Mouse (Mus musculus) hindbrain, embryonic 11.5 days (tissue): ENCODE data around the gene Znhit3. TPM values are rescaled to one million over a fixed set of nuclear protein-coding genes. Genes with fewer than 3 reads are reported as not detected.
"Not testable (repeated sequence)": the region's sequence is repeated elsewhere in the genome, so short reads cannot be mapped to it uniquely, and the experiment has no call there.

ENCODE experiments used
- ATAC-seq: fragments of 200-750 bp; cut with Nextera tagmentation; 2 replicates; pipeline ENCODE4 v1.8.0; 2017; ENCODE audit warnings: mild to moderate bottlenecking, moderate TSS enrichment, moderate library complexity; ENCODE audit not compliant: low FRiP score
- DNase-seq: peaks from one replicate; pipeline ENCODE4 v3.0.0-alpha.2; 2015; ENCODE audit warnings: low spot score
- H3K27ac ChIP-seq: fragments of 300-500 bp; sonication (generic); 2 replicates; pipeline ENCODE4 v1.5.1; 2014; ENCODE audit warnings: mild to moderate bottlenecking, low read depth, low read length
- H3K27me3 ChIP-seq: fragments of 300-500 bp; sonication (generic); 2 replicates; pipeline ENCODE4 v1.6.1; 2014; ENCODE audit warnings: mild to moderate bottlenecking, low read length, moderate library complexity, mixed read lengths; ENCODE audit not compliant: control insufficient read depth, insufficient read depth
- H3K36me3 ChIP-seq: fragments of 300-500 bp; sonication (generic); 2 replicates; pipeline ENCODE4 v1.6.1; 2014; ENCODE audit warnings: mild to moderate bottlenecking, low read length, moderate library complexity, mixed read lengths; ENCODE audit not compliant: control insufficient read depth, insufficient read depth
- H3K4me1 ChIP-seq: fragments of 300-500 bp; sonication (generic); replicated peaks from 2 replicates; pipeline ENCODE4 v1.6.1; 2014; ENCODE audit warnings: low read length, mixed read lengths; ENCODE audit not compliant: control insufficient read depth, insufficient read depth
- H3K4me2 ChIP-seq: fragments of 300-500 bp; sonication (generic); replicated peaks from 2 replicates; pipeline ENCODE4 v1.6.1; 2014; ENCODE audit warnings: mild to moderate bottlenecking, low read depth, low read length
- H3K4me3 ChIP-seq: fragments of 300-500 bp; sonication (generic); 2 replicates; pipeline ENCODE4 v1.5.1; 2014; ENCODE audit warnings: low read depth, low read length
- H3K9ac ChIP-seq: fragments of 300-500 bp; sonication (generic); 2 replicates; pipeline ENCODE4 v1.6.1; 2014; ENCODE audit warnings: low read depth, low read length
- H3K9me3 ChIP-seq: fragments of 300-500 bp; sonication (generic); 2 replicates; pipeline ENCODE4 v1.6.1; 2016; ENCODE audit warnings: low read length; ENCODE audit not compliant: control insufficient read depth
- WGBS: fragments of 180-500 bp; shearing (Covaris S2); extraction: QIAGEN DNeasy Blood & Tissue Kit; methylation state at CpG from one replicate; pipeline ENCODE4 v1.1.7; 2014; 5-methylcytosine and 5-hydroxymethylcytosine counted together
- polyA plus RNA-seq: library from polyadenylated mRNA; unstranded; fragments of >200 nt; fragmentation: Nextera tagmentation; extraction: Ambion mirVana; gene quantifications from 2 replicates; pipeline ENCODE4 v1.2.1, GENCODE M21; 2014

The Znhit3 gene
- polyA plus RNA-seq, 1 experiment from 2014 or later: 68.5 TPM

- Histone ChIP-seq H3K4me2 (peak overlapping the region; percentile 84), H3K27ac (peak overlapping the region; percentile 84; the same call in 1 of the 2 replicates), H3K9me3 (no peaks in the 10 kb centered on the region), H3K4me1 (peaks cover 3% of the 10 kb centered on the region; the same call in 1 of the 2 replicates), H3K9ac (peak overlapping the region; percentile 89), H3K4me3 (peak overlapping the region; percentile 84), H3K36me3 (no peaks in the 10 kb centered on the region), H3K27me3 (no peaks in the 10 kb centered on the region)
- ATAC-seq (no peak), DNase-seq (no peak)
- 22% methylated on average over 7 of the region's 7 CpGs for WGBS
Measured at GRCm38 (mm10) chr11:84879007-84879771, 37.0 kb downstream of the Znhit3 start.

GRCm38 (mm10) chr11:84876020-84876419 lies 40.1 kb downstream of the Znhit3 start:
- not testable (repeated sequence) for DNase-seq, H3K4me3 ChIP-seq, H3K36me3 ChIP-seq, H3K4me1 ChIP-seq, H3K9me3 ChIP-seq, H3K27ac ChIP-seq, H3K27me3 ChIP-seq, ATAC-seq, H3K4me2 ChIP-seq, H3K9ac ChIP-seq
- WGBS: no CpG with 5 or more reads among the region's 1 CpGs

- Histone ChIP-seq H3K27me3 (no peaks in the 10 kb centered on the region), H3K36me3 (no peaks in the 10 kb centered on the region), H3K27ac (no peak overlapping the region), H3K4me3 (no peak overlapping the region), H3K9me3 (no peaks in the 10 kb centered on the region), H3K9ac (no peak overlapping the region), H3K4me2 (no peak overlapping the region), H3K4me1 (no peaks in the 10 kb centered on the region; the same call in 1 of the 2 replicates)
- DNase-seq (no peak), ATAC-seq (no peak)
- 76% methylated on average over 1 of the region's 1 CpGs for WGBS
Measured at GRCm38 (mm10) chr11:84873042-84873833, 42.9 kb downstream of the Znhit3 start.

- Histone ChIP-seq H3K27me3 (no peaks in the 10 kb centered on the region), H3K36me3 (no peaks in the 10 kb centered on the region), H3K4me3 (peak overlapping the region; percentile 95), H3K9me3 (no peaks in the 10 kb centered on the region), H3K4me1 (no peaks in the 10 kb centered on the region; the same call in 1 of the 2 replicates), H3K4me2 (peak overlapping the region; percentile 70), H3K9ac (no peak overlapping the region; the same call in none of the 2 replicates), H3K27ac (peak overlapping the region; percentile 98; the same call in 1 of the 2 replicates)
- ATAC-seq (no peak), DNase-seq (no peak)
- WGBS: 86% methylated on average over 4 of the region's 4 CpGs
Measured at GRCm38 (mm10) chr11:84871548-84872069, 44.6 kb downstream of the Znhit3 start.

GRCm38 (mm10) chr11:84871046-84871445 lies 45.1 kb downstream of the Znhit3 start:
- H3K36me3 ChIP-seq: no peaks in the 10 kb centered on the region
- no peak for DNase-seq
- peak overlapping the region; percentile 93 for H3K9ac ChIP-seq
- H3K4me3 ChIP-seq: peak overlapping the region; percentile 95
- H3K27ac ChIP-seq: peak overlapping the region; percentile 98
- no peaks in the 10 kb centered on the region; the same call in 1 of the 2 replicates for H3K4me1 ChIP-seq
- WGBS: under 1% methylated on average over 10 of the region's 10 CpGs
- H3K27me3 ChIP-seq: no peaks in the 10 kb centered on the region
- H3K4me2 ChIP-seq: peak overlapping the region; percentile 70
- ATAC-seq: no peak
- H3K9me3 ChIP-seq: no peaks in the 10 kb centered on the region

GRCm38 (mm10) chr11:84870337-84871043 lies 45.7 kb downstream of the Znhit3 start, which contains the start of gene Ggnbp2:
Gene Ggnbp2 (minus strand): TSS chr11:84870817.
- peak within 1 kb of the TSS; percentile 98 for H3K27ac ChIP-seq
- no peaks in the 10 kb centered on the region; the same call in 1 of the 2 replicates for H3K4me1 ChIP-seq
- DNase-seq: peak; percentile 89
- H3K9ac ChIP-seq: peak within 1 kb of the TSS; percentile 93
- no peaks in the 10 kb centered on the region for H3K27me3 ChIP-seq
- peak within 1 kb of the TSS; percentile 95 for H3K4me3 ChIP-seq
- H3K9me3 ChIP-seq: no peaks in the 10 kb centered on the region
- under 1% methylated on average over 44 of the region's 62 CpGs for WGBS
- H3K4me2 ChIP-seq: peak within 1 kb of the TSS; percentile 89
- H3K36me3 ChIP-seq: no peaks in the 10 kb centered on the region
- peak; percentile 88 for ATAC-seq

GRCm38 (mm10) chr11:84869537-84870232 lies 46.5 kb downstream of the Znhit3 start:
- Histone ChIP-seq H3K27ac (peak overlapping the region; percentile 94), H3K27me3 (no peaks in the 10 kb centered on the region), H3K36me3 (no peaks in the 10 kb centered on the region), H3K9me3 (no peaks in the 10 kb centered on the region), H3K4me1 (no peaks in the 10 kb centered on the region; the same call in 1 of the 2 replicates), H3K9ac (peak overlapping the region; percentile 91), H3K4me3 (peak overlapping the region; percentile 95), H3K4me2 (peak overlapping the region; percentile 89)
- DNase-seq (peak; percentile 95), ATAC-seq (peak; percentile 79)
- WGBS: under 1% methylated on average over 32 of the region's 61 CpGs
